Mouse (Mus musculus): ENCODE results near the gene Pcp4. TPM values are rescaled to one million over a fixed set of nuclear protein-coding genes. Genes with fewer than 3 reads are reported as not detected.

The Pcp4 gene
- polyA plus RNA-seq, 1 experiment: 0.58 TPM

- Histone ChIP-seq H3K4me1 (ENCODE audit: control insufficient read depth, insufficient read depth, low read length) (no peaks in the 10 kb centered on the region), H3K4me3 (replicated peaks; ENCODE audit: extremely low read depth, low read depth, low read length) (no peak overlapping the region)
- 83% methylated on average over 3 of the region's 3 CpGs for WGBS
- TF ChIP-seq CTCF (IDR thresholded peaks at IDR 0.05; ENCODE audit: insufficient read depth, low read length) (no peak), POLR2A (IDR thresholded peaks at IDR 0.05; ENCODE audit: borderline replicate concordance, extremely low read depth, low read depth, low read length) (no peak)
- DNase-seq: no peak
These were observed 60.1 kb downstream of the Pcp4 start for GRCm38 (mm10) chr16:96527476-96527875.

- H3K4me3 ChIP-seq (replicated peaks; ENCODE audit: extremely low read depth, low read depth, low read length): no peak overlapping the region
- WGBS: 75% methylated on average over 4 of the region's 4 CpGs
- no peaks in the 10 kb centered on the region for H3K4me1 ChIP-seq (ENCODE audit: control insufficient read depth, insufficient read depth, low read length)
- DNase-seq: no peak
- TF ChIP-seq POLR2A (IDR thresholded peaks at IDR 0.05; ENCODE audit: borderline replicate concordance, extremely low read depth, low read depth, low read length) (no peak), CTCF (IDR thresholded peaks at IDR 0.05; ENCODE audit: insufficient read depth, low read length) (no peak)
These were observed 61.1 kb downstream of the Pcp4 start for GRCm38 (mm10) chr16:96528471-96528870.

- no peak for TF ChIP-seq CTCF (IDR thresholded peaks at IDR 0.05; ENCODE audit: insufficient read depth, low read length)
- TF ChIP-seq POLR2A (IDR thresholded peaks at IDR 0.05; ENCODE audit: borderline replicate concordance, extremely low read depth, low read depth, low read length): no peak
- H3K4me3 ChIP-seq (replicated peaks; ENCODE audit: extremely low read depth, low read depth, low read length): no peak overlapping the region
- WGBS: 72% methylated on average over 9 of the region's 9 CpGs
- no peak for DNase-seq
- no peaks in the 10 kb centered on the region for H3K4me1 ChIP-seq (ENCODE audit: control insufficient read depth, insufficient read depth, low read length)
These were observed 62.6 kb downstream of the Pcp4 start for GRCm38 (mm10) chr16:96529896-96530568.

DNA sequence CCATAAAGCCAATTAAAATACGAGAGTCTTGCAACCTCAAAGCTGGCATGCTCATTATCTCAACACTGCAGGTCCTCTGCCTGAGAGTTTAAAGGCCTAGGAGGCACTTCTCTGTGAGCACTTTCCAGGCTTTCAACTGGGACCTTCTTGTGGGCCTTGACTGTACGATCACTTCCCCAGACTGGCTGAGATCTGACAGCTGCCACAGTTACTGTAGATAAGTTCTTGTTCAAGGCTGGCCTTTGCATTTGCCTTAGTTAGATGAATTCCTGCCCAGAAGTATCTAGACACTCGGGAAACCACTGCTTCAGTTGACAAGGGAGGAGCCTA, 63.1 kb downstream of the Pcp4 start:
- 39% methylated on average over 3 of the region's 3 CpGs for WGBS
- TF ChIP-seq CTCF (IDR thresholded peaks at IDR 0.05; ENCODE audit: insufficient read depth, low read length) (no peak), POLR2A (IDR thresholded peaks at IDR 0.05; ENCODE audit: borderline replicate concordance, extremely low read depth, low read depth, low read length) (no peak)
- DNase-seq: no peak
- H3K4me1 ChIP-seq (ENCODE audit: control insufficient read depth, insufficient read depth, low read length): no peaks in the 10 kb centered on the region
- no peak overlapping the region for H3K4me3 ChIP-seq (replicated peaks; ENCODE audit: extremely low read depth, low read depth, low read length)

DNA sequence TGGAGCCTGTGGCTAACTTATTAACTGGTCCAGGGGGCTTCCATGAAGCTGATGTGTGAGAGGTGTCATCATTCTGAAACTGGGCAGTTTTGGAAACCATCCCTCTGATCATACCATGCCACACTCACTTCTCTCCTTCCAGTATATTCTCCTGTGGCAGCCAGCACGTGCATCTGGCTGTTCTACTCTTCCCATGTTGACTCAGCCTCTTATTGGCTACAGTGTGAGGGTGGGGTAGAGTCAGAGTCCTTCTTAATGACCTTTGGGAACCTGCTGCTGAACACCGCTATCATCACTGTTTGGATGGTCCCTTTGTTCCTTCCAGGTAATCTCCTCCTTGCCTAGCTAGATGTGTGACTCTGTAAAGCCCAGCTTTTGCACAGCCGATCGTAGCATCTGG, 63.6 kb downstream of the Pcp4 start:
- no peak for DNase-seq
- Histone ChIP-seq H3K4me3 (replicated peaks; ENCODE audit: extremely low read depth, low read depth, low read length) (no peak overlapping the region), H3K4me1 (ENCODE audit: control insufficient read depth, insufficient read depth, low read length) (no peaks in the 10 kb centered on the region)
- no peak for TF ChIP-seq CTCF (IDR thresholded peaks at IDR 0.05; ENCODE audit: insufficient read depth, low read length)
- TF ChIP-seq POLR2A (IDR thresholded peaks at IDR 0.05; ENCODE audit: borderline replicate concordance, extremely low read depth, low read depth, low read length): no peak
- 62% methylated on average over 4 of the region's 4 CpGs for WGBS

DNA sequence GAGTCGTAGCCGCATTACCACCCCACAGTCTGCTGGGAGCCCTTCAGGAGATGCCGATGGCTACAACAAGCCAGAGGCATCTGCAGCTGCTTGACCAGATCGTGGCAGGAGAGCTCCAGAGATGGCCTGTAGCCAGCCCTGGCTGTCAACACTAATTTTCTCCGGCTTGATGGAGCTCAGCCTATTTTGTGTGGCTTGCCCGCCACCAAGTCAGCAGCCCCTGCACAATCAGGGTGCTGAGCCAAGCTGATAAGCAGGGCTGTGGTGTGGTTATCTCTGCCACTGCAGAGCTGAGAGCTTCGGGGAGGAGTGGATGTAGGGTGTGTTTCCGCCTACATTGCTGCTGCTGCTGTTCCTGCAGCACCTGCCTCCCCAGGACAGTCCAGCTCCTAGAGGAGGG, 66.3 kb downstream of the Pcp4 start:
- no peaks in the 10 kb centered on the region for H3K4me1 ChIP-seq (ENCODE audit: control insufficient read depth, insufficient read depth, low read length)
- H3K4me3 ChIP-seq (replicated peaks; ENCODE audit: extremely low read depth, low read depth, low read length): no peak overlapping the region
- no peak for DNase-seq
- 47% methylated on average over 8 of the region's 8 CpGs for WGBS
- TF ChIP-seq CTCF (IDR thresholded peaks at IDR 0.05; ENCODE audit: insufficient read depth, low read length) (no peak), POLR2A (IDR thresholded peaks at IDR 0.05; ENCODE audit: borderline replicate concordance, extremely low read depth, low read depth, low read length) (no peak)

GRCm38 (mm10) chr16:96535271-96535670, 67.9 kb downstream of the Pcp4 start:
- TF ChIP-seq POLR2A (IDR thresholded peaks at IDR 0.05; ENCODE audit: borderline replicate concordance, extremely low read depth, low read depth, low read length): no peak
- TF ChIP-seq CTCF (IDR thresholded peaks at IDR 0.05; ENCODE audit: insufficient read depth, low read length): no peak
- no peaks in the 10 kb centered on the region for H3K4me1 ChIP-seq (ENCODE audit: control insufficient read depth, insufficient read depth, low read length)
- no peak for DNase-seq
- WGBS: 72% methylated on average over 4 of the region's 4 CpGs
- no peak overlapping the region for H3K4me3 ChIP-seq (replicated peaks; ENCODE audit: extremely low read depth, low read depth, low read length)

DNA sequence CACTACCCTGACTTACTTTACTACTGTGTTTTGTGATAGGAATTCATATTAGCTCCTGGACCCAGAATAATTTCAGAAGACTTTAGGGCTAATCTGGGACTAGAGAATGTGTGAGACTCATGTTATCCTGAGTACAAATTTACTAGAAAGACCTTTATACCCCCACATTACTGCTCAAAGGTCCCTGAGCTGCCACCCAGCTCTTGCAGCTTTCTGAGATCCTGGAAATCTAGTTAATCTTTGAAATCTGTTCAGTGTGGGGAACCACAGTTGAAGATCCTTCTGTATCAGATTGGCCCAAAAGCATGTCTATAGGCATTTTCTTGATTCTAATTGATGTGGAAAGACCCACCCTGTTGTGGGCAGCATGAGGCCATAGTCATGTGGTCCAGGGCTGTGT, 69.0 kb downstream of the Pcp4 start:
- H3K4me1 ChIP-seq (ENCODE audit: control insufficient read depth, insufficient read depth, low read length): no peaks in the 10 kb centered on the region
- DNase-seq: no peak
- TF ChIP-seq POLR2A (IDR thresholded peaks at IDR 0.05; ENCODE audit: borderline replicate concordance, extremely low read depth, low read depth, low read length): no peak
- no peak for TF ChIP-seq CTCF (IDR thresholded peaks at IDR 0.05; ENCODE audit: insufficient read depth, low read length)
- no peak overlapping the region for H3K4me3 ChIP-seq (replicated peaks; ENCODE audit: extremely low read depth, low read depth, low read length)

GRCm38 (mm10) chr16:96539091-96539490, 71.7 kb downstream of the Pcp4 start:
- WGBS: 44% methylated on average over 4 of the region's 4 CpGs

DNA sequence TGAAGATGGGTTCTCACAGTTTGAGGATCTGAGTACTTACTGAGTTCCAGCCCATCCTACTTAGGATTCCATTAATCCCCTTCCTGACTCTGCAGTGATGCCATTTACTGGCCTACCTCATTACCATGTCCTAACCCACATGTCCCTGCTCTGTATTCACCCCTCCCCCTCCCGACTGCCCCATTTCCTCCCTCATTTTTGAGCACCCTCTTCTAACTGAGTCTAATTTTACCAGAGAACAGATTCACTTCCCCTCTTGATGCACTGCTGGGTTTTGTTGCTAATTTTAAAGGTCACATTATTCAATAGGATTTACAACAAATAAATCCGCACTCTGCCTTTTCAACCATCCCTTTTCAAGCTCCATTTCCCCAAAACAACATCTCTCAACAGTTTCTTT, 73.7 kb downstream of the Pcp4 start:
- no peak overlapping the region for H3K4me3 ChIP-seq (replicated peaks; ENCODE audit: extremely low read depth, low read depth, low read length)
- no peak for TF ChIP-seq POLR2A (IDR thresholded peaks at IDR 0.05; ENCODE audit: borderline replicate concordance, extremely low read depth, low read depth, low read length)
- no peak for TF ChIP-seq CTCF (IDR thresholded peaks at IDR 0.05; ENCODE audit: insufficient read depth, low read length)
- WGBS: 66% methylated on average over 2 of the region's 2 CpGs
- no peak for DNase-seq
- H3K4me1 ChIP-seq (ENCODE audit: control insufficient read depth, insufficient read depth, low read length): no peaks in the 10 kb centered on the region

More at GRCm38 (mm10) chr16:96539091-96539490, 71.7 kb downstream of the Pcp4 start:
- no peak for DNase-seq
- Histone ChIP-seq H3K4me1 (ENCODE audit: control insufficient read depth, insufficient read depth, low read length) (no peaks in the 10 kb centered on the region), H3K4me3 (replicated peaks; ENCODE audit: extremely low read depth, low read depth, low read length) (no peak overlapping the region)
- TF ChIP-seq POLR2A (IDR thresholded peaks at IDR 0.05; ENCODE audit: borderline replicate concordance, extremely low read depth, low read depth, low read length): no peak
- TF ChIP-seq CTCF (IDR thresholded peaks at IDR 0.05; ENCODE audit: insufficient read depth, low read length): no peak
